Mouse (Mus musculus): Measurements from ENCODE around the gene Hspb9. TPM values are rescaled to one million over a fixed set of nuclear protein-coding genes. Genes with fewer than 3 reads are reported as not detected.

Gene Hspb9
- polyA plus RNA-seq, 1 experiment from 2014 or later: not detected

- Histone ChIP-seq H3K36me3 (no peaks in the 10 kb centered on the region), H3K4me3 (replicated peaks) (no peak overlapping the region), H3K9me3 (no peaks in the 10 kb centered on the region), H3K27ac (no peak overlapping the region), H3K4me1 (peaks cover 3% of the 10 kb centered on the region), H3K4me2 (no peak overlapping the region), H3K27me3 (replicated peaks) (peaks cover 23% of the 10 kb centered on the region), H3K9ac (no peak overlapping the region)
- ATAC-seq (ENCODE audit: insufficient read depth, low FRiP score, low read depth): no peak
- WGBS: 80% methylated on average over 9 of the region's 12 CpGs
These were observed 40.5 kb downstream of the Hspb9 start for GRCm38 (mm10) chr11:100754021-100754692.

DNA sequence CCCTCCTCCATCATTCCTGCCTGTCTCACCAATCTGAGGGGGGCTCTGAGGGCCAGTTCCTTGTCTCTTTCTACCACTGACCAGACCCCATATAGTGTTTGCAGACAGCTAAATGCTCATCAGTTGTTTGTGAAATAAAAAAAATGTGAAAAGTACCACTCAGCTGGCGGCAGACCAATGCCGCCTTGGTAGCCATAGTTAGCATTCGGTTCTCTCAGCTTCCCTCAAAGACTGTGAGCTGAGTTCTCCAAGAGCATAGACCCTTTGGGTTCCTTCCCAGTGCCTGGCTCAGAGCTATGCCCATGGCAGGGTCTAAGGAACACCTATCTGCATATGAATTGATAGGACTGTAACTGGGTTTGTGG is 41.0 kb downstream of the Hspb9 start:
- Histone ChIP-seq H3K36me3 (no peaks in the 10 kb centered on the region), H3K4me2 (no peak overlapping the region), H3K4me1 (peaks cover 8% of the 10 kb centered on the region), H3K27ac (no peak overlapping the region), H3K27me3 (replicated peaks) (peaks cover 23% of the 10 kb centered on the region), H3K9me3 (no peaks in the 10 kb centered on the region), H3K9ac (no peak overlapping the region), H3K4me3 (replicated peaks) (no peak overlapping the region)
- WGBS: 89% methylated on average over 3 of the region's 3 CpGs
- no peak for ATAC-seq (ENCODE audit: insufficient read depth, low FRiP score, low read depth)

DNA sequence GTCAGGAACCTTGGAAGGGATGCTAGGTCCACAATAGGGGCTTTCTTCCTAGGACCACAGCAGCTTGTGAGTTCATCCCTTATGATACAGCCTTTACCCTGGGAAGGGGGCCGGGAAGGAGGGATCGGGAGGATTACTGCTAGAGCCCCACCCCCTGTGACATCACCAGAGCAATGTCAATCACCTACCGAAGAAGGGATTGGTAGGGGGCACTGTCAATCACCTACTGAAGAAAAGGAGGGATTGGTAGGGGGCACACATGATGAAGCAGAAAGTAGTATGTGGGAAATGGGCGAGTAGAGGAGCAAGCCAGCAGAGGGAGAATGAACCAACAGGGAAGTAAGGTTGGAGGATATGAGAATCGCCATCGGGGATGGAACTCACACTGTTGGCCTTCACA is 42.8 kb downstream of the Hspb9 start:
- Histone ChIP-seq H3K4me1 (peaks cover 10% of the 10 kb centered on the region), H3K27ac (no peak overlapping the region), H3K36me3 (no peaks in the 10 kb centered on the region), H3K4me3 (replicated peaks) (no peak overlapping the region), H3K9me3 (no peaks in the 10 kb centered on the region), H3K27me3 (replicated peaks) (peaks cover 23% of the 10 kb centered on the region), H3K4me2 (no peak overlapping the region), H3K9ac (no peak overlapping the region)
- 55% methylated on average over 6 of the region's 6 CpGs for WGBS
- no peak for ATAC-seq (ENCODE audit: insufficient read depth, low FRiP score, low read depth)

GRCm38 (mm10) chr11:100757566-100757965 is 43.9 kb downstream of the Hspb9 start:
- no peak overlapping the region for H3K9ac ChIP-seq
- H3K9me3 ChIP-seq: no peaks in the 10 kb centered on the region
- H3K4me2 ChIP-seq: no peak overlapping the region
- H3K4me3 ChIP-seq (replicated peaks): no peak overlapping the region
- WGBS: 82% methylated on average over 12 of the region's 12 CpGs
- H3K36me3 ChIP-seq: no peaks in the 10 kb centered on the region
- no peak for ATAC-seq (ENCODE audit: insufficient read depth, low FRiP score, low read depth)
- no peak overlapping the region for H3K27ac ChIP-seq
- H3K4me1 ChIP-seq: peaks cover 10% of the 10 kb centered on the region
- H3K27me3 ChIP-seq (replicated peaks): peaks cover 23% of the 10 kb centered on the region

GRCm38 (mm10) chr11:100758707-100759610 is 45.3 kb downstream of the Hspb9 start:
- H3K4me1 ChIP-seq: peaks cover 10% of the 10 kb centered on the region
- H3K27ac ChIP-seq: no peak overlapping the region
- no peaks in the 10 kb centered on the region for H3K36me3 ChIP-seq
- no peak overlapping the region for H3K9ac ChIP-seq
- ATAC-seq (ENCODE audit: insufficient read depth, low FRiP score, low read depth): no peak
- no peaks in the 10 kb centered on the region for H3K9me3 ChIP-seq
- H3K4me2 ChIP-seq: peak overlapping the region; percentile 67
- 2% methylated on average over 34 of the region's 35 CpGs for WGBS
- peak overlapping the region; percentile 32 for H3K4me3 ChIP-seq (replicated peaks)
- H3K27me3 ChIP-seq (replicated peaks): peaks cover 23% of the 10 kb centered on the region

DNA sequence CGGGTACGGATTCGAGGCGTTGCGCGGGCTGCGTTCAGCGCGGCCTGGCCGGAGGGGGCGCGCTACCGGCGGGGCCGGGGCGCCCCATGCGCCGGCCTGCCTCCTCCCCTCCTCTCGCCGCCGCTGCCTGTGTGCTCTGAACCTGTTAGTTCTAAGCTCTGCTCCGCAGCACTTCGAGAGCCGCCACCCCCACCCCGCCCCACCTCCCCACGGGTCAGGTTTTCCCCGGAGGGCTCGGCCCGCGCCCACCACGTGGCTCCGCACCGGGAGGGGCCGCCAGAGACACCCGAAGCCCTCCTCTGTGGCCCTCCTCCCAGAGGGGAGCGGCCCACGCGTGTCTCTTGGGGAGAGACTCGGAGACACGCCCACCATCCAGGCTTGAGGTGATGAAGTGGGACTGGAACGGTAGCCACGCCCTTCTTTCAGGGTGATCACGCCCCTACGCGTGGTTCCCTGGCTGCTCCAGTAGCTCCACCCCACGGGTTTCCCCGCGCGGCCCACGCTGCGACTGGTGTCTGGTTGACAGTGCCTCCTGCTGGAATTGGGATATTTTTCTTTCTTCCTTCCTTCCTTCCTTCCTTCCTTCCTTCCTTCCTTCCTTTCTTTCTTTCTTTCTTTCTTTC is 46.1 kb downstream of the Hspb9 start, which contains the start of gene Kcnh4:
Gene Kcnh4 (minus strand): TSS at position 332 of the 623 bp plus-strand sequence.
- H3K4me3 ChIP-seq (replicated peaks): peak within 1 kb of the TSS; percentile 32
- no peak for ATAC-seq (ENCODE audit: insufficient read depth, low FRiP score, low read depth)
- H3K9ac ChIP-seq: no peak within 1 kb of the TSS
- no peaks in the 10 kb centered on the region for H3K36me3 ChIP-seq
- H3K27ac ChIP-seq: no peak within 1 kb of the TSS
- WGBS: 1% methylated on average over 36 of the region's 51 CpGs
- no peaks in the 10 kb centered on the region for H3K9me3 ChIP-seq
- peaks cover 23% of the 10 kb centered on the region for H3K27me3 ChIP-seq (replicated peaks)
- peak within 1 kb of the TSS; percentile 67 for H3K4me2 ChIP-seq
- peaks cover 10% of the 10 kb centered on the region for H3K4me1 ChIP-seq

- Histone ChIP-seq H3K9ac (no peak overlapping the region; the same call in 1 of the 2 replicates), H3K4me3 (replicated peaks) (peak overlapping the region; percentile 46), H3K4me2 (peak overlapping the region; percentile 78), H3K4me1 (peaks cover 10% of the 10 kb centered on the region), H3K27ac (no peak overlapping the region), H3K36me3 (no peaks in the 10 kb centered on the region), H3K9me3 (no peaks in the 10 kb centered on the region), H3K27me3 (replicated peaks) (peaks cover 23% of the 10 kb centered on the region)
- WGBS: under 1% methylated on average over 27 of the region's 27 CpGs
- ATAC-seq (ENCODE audit: insufficient read depth, low FRiP score, low read depth): peak; percentile 57; the same call in 1 of the 2 replicates
These were observed 47.9 kb downstream of the Hspb9 start for GRCm38 (mm10) chr11:100761547-100762045.

GRCm38 (mm10) chr11:100762831-100763230 is 49.2 kb downstream of the Hspb9 start, which contains the start of gene Hcrt:
TSS of gene Hcrt (minus strand) at chr11:100762931.
- Histone ChIP-seq H3K9me3 (no peaks in the 10 kb centered on the region), H3K4me3 (replicated peaks) (peak within 1 kb of the TSS; percentile 46), H3K27me3 (replicated peaks) (peaks cover 18% of the 10 kb centered on the region), H3K36me3 (no peaks in the 10 kb centered on the region), H3K4me1 (peaks cover 10% of the 10 kb centered on the region), H3K27ac (no peak within 1 kb of the TSS), H3K4me2 (peak within 1 kb of the TSS; percentile 78), H3K9ac (no peak within 1 kb of the TSS; the same call in 1 of the 2 replicates)
- WGBS: 83% methylated on average over 7 of the region's 7 CpGs
- ATAC-seq (ENCODE audit: insufficient read depth, low FRiP score, low read depth): no peak

Other genes with a start within 250 kb of the Hspb9 start
- 7.4 and 8.1 TPM in 2 replicates for gene Klhl11, start 241.1 kb upstream of the Hspb9 start, polyA plus RNA-seq (2015; fragmentation: Nextera tagmentation; extraction: Ambion mirVana)
- gene Acly, start 185.8 kb upstream of the Hspb9 start, polyA plus RNA-seq (2015; fragmentation: Nextera tagmentation; extraction: Ambion mirVana): 153 and 180 TPM in 2 replicates
- gene Ttc25, start 168.2 kb upstream of the Hspb9 start, polyA plus RNA-seq (2015; fragmentation: Nextera tagmentation; extraction: Ambion mirVana): 0.24 and 0.37 TPM in 2 replicates
- gene Cnp, start 138.9 kb upstream of the Hspb9 start, polyA plus RNA-seq (2015; fragmentation: Nextera tagmentation; extraction: Ambion mirVana): 35.3 and 42.7 TPM in 2 replicates
- gene Nkiras2, start 94.6 kb upstream of the Hspb9 start, polyA plus RNA-seq (2015; fragmentation: Nextera tagmentation; extraction: Ambion mirVana): 57.3 and 57.6 TPM in 2 replicates
- gene Dnajc7, start 93.7 kb upstream of the Hspb9 start, polyA plus RNA-seq (2015; fragmentation: Nextera tagmentation; extraction: Ambion mirVana): 213 and 214 TPM in 2 replicates
- gene Zfp385c, start 21.4 kb upstream of the Hspb9 start, polyA plus RNA-seq (2015; fragmentation: Nextera tagmentation; extraction: Ambion mirVana): 0.06 and 0.21 TPM in 2 replicates
- 2.8 and 4.0 TPM in 2 replicates for gene Dhx58, start 9.6 kb upstream of the Hspb9 start, polyA plus RNA-seq (2015; fragmentation: Nextera tagmentation; extraction: Ambion mirVana)
- 47.3 and 50.6 TPM in 2 replicates for gene Kat2a, start 1.4 kb upstream of the Hspb9 start, polyA plus RNA-seq (2015; fragmentation: Nextera tagmentation; extraction: Ambion mirVana)
- 24.5 and 25.5 TPM in 2 replicates for gene Rab5c, start 24.4 kb downstream of the Hspb9 start, polyA plus RNA-seq (2015; fragmentation: Nextera tagmentation; extraction: Ambion mirVana)
- 0.24 and 0.27 TPM in 2 replicates for gene Kcnh4, start 46.1 kb downstream of the Hspb9 start, polyA plus RNA-seq (2015; fragmentation: Nextera tagmentation; extraction: Ambion mirVana)
- not detected in 2 replicates for gene Hcrt, start 49.1 kb downstream of the Hspb9 start, polyA plus RNA-seq (2015; fragmentation: Nextera tagmentation; extraction: Ambion mirVana)
- gene Ghdc, start 57.1 kb downstream of the Hspb9 start, polyA plus RNA-seq (2015; fragmentation: Nextera tagmentation; extraction: Ambion mirVana): 5.5 and 7.3 TPM in 2 replicates
- 26.6 and 27.5 TPM in 2 replicates for gene Stat5b, start 136.9 kb downstream of the Hspb9 start, polyA plus RNA-seq (2015; fragmentation: Nextera tagmentation; extraction: Ambion mirVana)
- gene Stat5a, start 145.5 kb downstream of the Hspb9 start, polyA plus RNA-seq (2015; fragmentation: Nextera tagmentation; extraction: Ambion mirVana): 8.5 and 9.5 TPM in 2 replicates
- 44.5 and 46.5 TPM in 2 replicates for gene Stat3, start 225.7 kb downstream of the Hspb9 start, polyA plus RNA-seq (2015; fragmentation: Nextera tagmentation; extraction: Ambion mirVana)

Measured in stomach, embryonic 15.5 days (tissue).